Mouse (Mus musculus) liver, embryonic 11.5 days (tissue): ENCODE data around the gene Gm49388. TPM values are rescaled to one million over a fixed set of nuclear protein-coding genes. Genes with fewer than 3 reads are reported as not detected.
"Not testable (repeated sequence)": the region's sequence is repeated elsewhere in the genome, so short reads cannot be mapped to it uniquely, and the experiment has no call there.

Experiments
- ATAC-seq: fragments of 200-750 bp; cut with Nextera tagmentation; replicated peaks from 2 replicates; pipeline ENCODE4 v1.8.0; 2017; ENCODE audit warnings: moderate number of reproducible peaks, mild to moderate bottlenecking, moderate TSS enrichment, moderate library complexity; ENCODE audit not compliant: low FRiP score
- DNase-seq: peaks from one replicate; pipeline ENCODE4 v3.0.0-alpha.2; 2017; ENCODE audit warnings: low spot score
- H3K27ac ChIP-seq: fragments of 300-500 bp; sonication (generic); 2 replicates; pipeline ENCODE4 v1.5.1; 2014; ENCODE audit warnings: mild to moderate bottlenecking, low read depth, low read length, control low read depth
- H3K27me3 ChIP-seq: fragments of 300-500 bp; sonication (generic); replicated peaks from 2 replicates; pipeline ENCODE4 v1.6.1; 2014; ENCODE audit warnings: low read length, mixed read lengths; ENCODE audit not compliant: control insufficient read depth, insufficient read depth
- H3K36me3 ChIP-seq: fragments of 300-500 bp; sonication (generic); 2 replicates; pipeline ENCODE4 v1.6.1; 2014; ENCODE audit warnings: mild to moderate bottlenecking, low read length, moderate library complexity, mixed read lengths; ENCODE audit not compliant: control insufficient read depth, insufficient read depth
- H3K4me1 ChIP-seq: fragments of 300-500 bp; sonication (generic); replicated peaks from 2 replicates; pipeline ENCODE4 v1.6.1; 2014; ENCODE audit warnings: low read length, mixed read lengths; ENCODE audit not compliant: control insufficient read depth, insufficient read depth
- H3K4me2 ChIP-seq: fragments of 300-500 bp; sonication (generic); 2 replicates; pipeline ENCODE4 v1.6.1; 2014; ENCODE audit warnings: mild to moderate bottlenecking, control low read depth, moderate library complexity
- H3K4me3 ChIP-seq: fragments of 300-500 bp; sonication (generic); 2 replicates; pipeline ENCODE4 v1.5.1; 2014; ENCODE audit warnings: low read depth, low read length, control low read depth
- H3K9ac ChIP-seq: fragments of 300-500 bp; sonication (generic); 2 replicates; pipeline ENCODE4 v1.6.1; 2014; ENCODE audit warnings: low read depth, low read length, control low read depth
- H3K9me3 ChIP-seq: fragments of 300-500 bp; sonication (generic); 2 replicates; pipeline ENCODE4 v1.6.1; 2016; ENCODE audit warnings: low read length, inconsistent platforms, mixed read lengths; ENCODE audit not compliant: control insufficient read depth
- WGBS: fragments of 180-500 bp; shearing (Covaris S2); extraction: QIAGEN DNeasy Blood & Tissue Kit; methylation state at CpG from one replicate; pipeline ENCODE4 v1.1.7; 2014; 5-methylcytosine and 5-hydroxymethylcytosine counted together
- polyA plus RNA-seq: library from polyadenylated mRNA; unstranded; fragments of >200 nt; fragmentation: Nextera tagmentation; extraction: Ambion mirVana; gene quantifications from 2 replicates; pipeline ENCODE4 v1.2.1, GENCODE M21; 2014

Gm49388 gene
- polyA plus RNA-seq, 1 experiment from 2014 or later = not detected

DNA sequence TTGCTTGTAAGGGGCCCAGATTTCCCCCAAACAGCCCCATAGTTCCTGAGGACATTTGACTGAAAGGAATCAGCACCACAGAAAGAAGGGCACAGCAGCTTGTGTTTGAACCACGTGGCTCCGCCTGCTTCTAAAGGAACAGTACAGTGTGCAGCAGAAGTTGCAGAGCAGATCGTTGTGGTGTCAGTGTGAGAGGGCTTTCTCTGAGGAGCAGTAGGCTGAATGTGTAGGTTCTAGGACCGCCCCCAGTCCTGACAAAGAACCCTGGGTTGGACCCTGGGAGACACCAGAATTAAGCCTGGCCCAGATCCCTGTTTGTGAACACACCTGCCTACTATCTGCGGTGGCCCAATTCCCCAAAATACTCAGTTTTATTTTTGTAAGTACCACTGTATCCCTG, 14.1 kb upstream of the Gm49388 start:
- Histone ChIP-seq H3K4me3 (peak overlapping the region; percentile 79; the same call in 1 of the 2 replicates), H3K36me3 (peaks cover 5% of the 10 kb centered on the region; the same call in 1 of the 2 replicates), H3K27me3 (no peaks in the 10 kb centered on the region), H3K9ac (peak overlapping the region; percentile 93; the same call in 1 of the 2 replicates), H3K4me2 (peak overlapping the region; percentile 94), H3K4me1 (peaks cover 43% of the 10 kb centered on the region), H3K27ac (no peak overlapping the region), H3K9me3 (no peaks in the 10 kb centered on the region)
- WGBS = 64% methylated on average over 5 of the region's 5 CpGs
- DNase-seq = no peak
- no peak for ATAC-seq

DNA sequence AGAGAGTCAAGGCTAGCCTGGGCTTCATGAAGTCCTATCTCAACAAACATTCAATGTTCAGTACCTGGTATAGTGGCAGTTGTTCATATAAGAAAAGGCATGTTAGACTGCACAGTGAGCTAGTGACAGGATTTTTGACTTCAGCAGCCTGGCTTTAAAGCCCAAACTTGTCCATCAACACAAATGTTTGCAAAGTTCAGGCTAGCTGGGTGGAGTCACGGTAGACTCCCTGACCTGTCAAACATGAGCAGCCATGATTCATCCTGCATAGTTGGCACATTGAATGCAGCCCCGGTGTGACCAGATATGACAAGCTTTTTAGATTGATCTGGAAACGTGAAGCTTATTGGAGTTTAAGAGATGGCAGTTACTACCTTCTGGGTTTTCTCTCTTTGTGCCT, 13.3 kb upstream of the Gm49388 start:
- DNase-seq (no peak), ATAC-seq (no peak)
- Histone ChIP-seq H3K9me3 (no peaks in the 10 kb centered on the region), H3K27me3 (no peaks in the 10 kb centered on the region), H3K36me3 (peaks cover 5% of the 10 kb centered on the region; the same call in 1 of the 2 replicates), H3K4me1 (peaks cover 40% of the 10 kb centered on the region), H3K4me2 (no peak overlapping the region), H3K27ac (no peak overlapping the region), H3K9ac (no peak overlapping the region), H3K4me3 (no peak overlapping the region)
- WGBS = 68% methylated on average over 3 of the region's 3 CpGs

DNA sequence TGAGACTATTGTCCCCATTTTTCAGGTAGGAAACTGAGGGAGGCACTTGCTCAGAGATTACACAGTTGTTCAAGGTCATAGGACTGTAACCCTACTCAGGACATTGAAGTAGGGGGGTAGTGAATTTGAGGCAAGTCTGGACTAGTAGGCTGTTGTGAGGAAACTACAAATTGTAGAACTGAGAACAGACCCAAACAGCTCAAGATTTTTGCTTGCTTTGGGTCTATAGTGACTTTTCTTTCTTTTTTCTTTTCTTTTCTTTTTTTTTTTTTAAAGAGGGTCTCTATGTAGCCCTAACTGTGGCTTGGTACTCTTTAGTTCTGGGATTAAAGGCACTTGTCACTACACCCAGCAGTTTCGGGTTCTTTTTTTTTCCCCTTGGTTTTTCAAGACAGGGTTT, 12.9 kb upstream of the Gm49388 start:
- no peaks in the 10 kb centered on the region for H3K27me3 ChIP-seq
- H3K4me3 ChIP-seq = no peak overlapping the region
- 88% methylated on average over 1 of the region's 1 CpGs for WGBS
- H3K27ac ChIP-seq = no peak overlapping the region
- H3K4me2 ChIP-seq = no peak overlapping the region
- no peaks in the 10 kb centered on the region for H3K9me3 ChIP-seq
- peaks cover 39% of the 10 kb centered on the region for H3K4me1 ChIP-seq
- no peak for DNase-seq
- ATAC-seq = no peak
- peaks cover 5% of the 10 kb centered on the region; the same call in 1 of the 2 replicates for H3K36me3 ChIP-seq
- H3K9ac ChIP-seq = no peak overlapping the region

DNA sequence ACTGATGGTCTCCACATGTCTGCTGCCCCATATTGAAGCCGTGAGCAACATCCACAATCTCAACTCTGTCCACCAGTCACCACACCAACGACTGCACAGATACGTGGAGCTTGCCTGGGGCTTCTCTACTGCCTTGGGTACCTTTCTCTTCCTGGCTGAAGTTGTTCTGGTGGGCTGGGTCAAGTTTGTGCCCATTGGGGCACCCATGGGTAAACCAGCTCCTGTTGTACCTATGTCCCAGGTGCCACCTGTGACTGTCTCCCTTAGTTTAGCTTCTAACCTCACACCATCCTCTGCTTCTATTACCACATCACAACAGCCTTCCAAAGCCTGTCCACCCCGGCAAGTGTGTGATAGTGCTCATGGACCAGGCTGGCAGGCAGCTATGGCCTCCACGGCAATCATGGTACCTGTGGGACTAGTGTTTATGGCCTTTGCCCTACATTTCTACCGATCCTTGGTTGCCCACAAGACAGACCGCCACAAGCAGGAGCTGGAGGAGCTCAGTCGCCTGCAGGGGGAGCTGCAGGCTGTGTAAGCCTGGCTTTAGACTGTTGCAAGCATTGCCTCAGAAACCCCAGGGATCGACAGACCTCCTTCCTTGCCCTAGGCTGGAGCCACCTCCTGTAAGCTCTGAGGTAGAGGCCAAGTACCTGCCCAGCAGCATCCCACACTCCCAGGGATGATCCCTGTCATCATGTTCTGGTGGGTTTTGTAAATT, 11.6 kb upstream of the Gm49388 start:
- Histone ChIP-seq H3K27ac (no peak overlapping the region), H3K4me2 (no peak overlapping the region), H3K4me1 (peaks cover 34% of the 10 kb centered on the region), H3K27me3 (no peaks in the 10 kb centered on the region), H3K36me3 (no peaks in the 10 kb centered on the region), H3K9ac (0 out of 2 replicates have a peak overlapping the region, but pooled peaks have one; percentile 11), H3K9me3 (no peaks in the 10 kb centered on the region), H3K4me3 (no peak overlapping the region)
- ATAC-seq (no peak; the same call in 1 of the 2 replicates), DNase-seq (peak; percentile 58)
- WGBS = 43% methylated on average over 9 of the region's 9 CpGs

DNA sequence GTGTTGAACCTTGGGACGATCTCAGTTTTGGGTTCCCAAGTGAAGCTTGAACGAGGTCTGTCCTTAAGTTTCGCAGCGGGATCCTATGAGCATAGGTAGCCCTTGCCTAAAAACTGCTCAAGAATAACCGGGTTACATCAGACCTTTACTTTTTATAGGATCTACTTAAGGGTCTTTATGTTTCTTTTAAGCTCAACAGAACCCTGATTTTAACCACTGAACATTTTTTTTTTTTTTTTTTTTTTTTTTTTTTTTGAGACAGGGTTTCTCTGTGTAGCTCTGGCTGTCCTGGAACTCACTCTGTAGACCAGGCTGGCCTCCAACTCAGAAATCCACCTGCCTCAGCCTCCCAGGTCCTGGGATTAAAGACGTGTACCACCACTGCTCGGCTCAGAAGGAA, 9.6 kb upstream of the Gm49388 start:
- not testable (repeated sequence) for H3K9me3 ChIP-seq, H3K36me3 ChIP-seq

DNA sequence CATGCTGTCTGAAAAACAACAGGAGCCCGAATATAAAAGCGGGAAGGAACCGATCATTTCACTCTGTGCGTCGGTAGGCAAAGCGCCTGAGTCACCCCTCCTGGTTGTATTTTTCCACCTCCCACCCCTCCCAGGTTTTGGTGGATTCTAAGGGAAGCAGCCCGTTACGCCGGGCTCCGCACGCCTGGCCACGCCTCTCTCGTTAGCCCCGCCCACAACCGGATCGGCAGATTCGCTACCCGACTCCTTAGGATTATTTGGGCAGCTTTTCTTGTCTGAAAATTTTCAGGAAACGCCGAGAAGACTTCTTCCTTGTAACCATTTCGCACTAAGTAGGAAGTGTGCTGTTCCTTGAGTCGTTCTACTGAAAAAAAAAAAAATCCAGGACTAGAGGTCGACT, 9.0 kb upstream of the Gm49388 start, which contains the start of gene Setd1a:
Gene Setd1a, plus strand, starts transcription at position 245 of the 400 bp plus-strand sequence.
- peaks cover 21% of the 10 kb centered on the region for H3K4me1 ChIP-seq
- H3K27ac ChIP-seq = peak within 1 kb of the TSS; percentile 98
- WGBS = 0% methylated on average over 23 of the region's 23 CpGs
- H3K9me3 ChIP-seq = no peaks in the 10 kb centered on the region
- ATAC-seq (peak; percentile 56; the same call in 1 of the 2 replicates), DNase-seq (peak; percentile 81)
- peak within 1 kb of the TSS; percentile 96 for H3K9ac ChIP-seq
- no peaks in the 10 kb centered on the region for H3K27me3 ChIP-seq
- H3K4me3 ChIP-seq = peak within 1 kb of the TSS; percentile 98
- peak within 1 kb of the TSS; percentile 94 for H3K4me2 ChIP-seq
- H3K36me3 ChIP-seq = peaks cover 14% of the 10 kb centered on the region

More for the DNA sequence above, 9.6 kb upstream of the Gm49388 start:
- Histone ChIP-seq H3K27ac (peak overlapping the region; percentile 98), H3K9ac (peak overlapping the region; percentile 96), H3K4me1 (peaks cover 27% of the 10 kb centered on the region), H3K4me2 (peak overlapping the region; percentile 94), H3K4me3 (peak overlapping the region; percentile 98)
- not testable (repeated sequence) for ATAC-seq, H3K27me3 ChIP-seq, DNase-seq
- WGBS = 74% methylated on average over 7 of the region's 7 CpGs

DNA sequence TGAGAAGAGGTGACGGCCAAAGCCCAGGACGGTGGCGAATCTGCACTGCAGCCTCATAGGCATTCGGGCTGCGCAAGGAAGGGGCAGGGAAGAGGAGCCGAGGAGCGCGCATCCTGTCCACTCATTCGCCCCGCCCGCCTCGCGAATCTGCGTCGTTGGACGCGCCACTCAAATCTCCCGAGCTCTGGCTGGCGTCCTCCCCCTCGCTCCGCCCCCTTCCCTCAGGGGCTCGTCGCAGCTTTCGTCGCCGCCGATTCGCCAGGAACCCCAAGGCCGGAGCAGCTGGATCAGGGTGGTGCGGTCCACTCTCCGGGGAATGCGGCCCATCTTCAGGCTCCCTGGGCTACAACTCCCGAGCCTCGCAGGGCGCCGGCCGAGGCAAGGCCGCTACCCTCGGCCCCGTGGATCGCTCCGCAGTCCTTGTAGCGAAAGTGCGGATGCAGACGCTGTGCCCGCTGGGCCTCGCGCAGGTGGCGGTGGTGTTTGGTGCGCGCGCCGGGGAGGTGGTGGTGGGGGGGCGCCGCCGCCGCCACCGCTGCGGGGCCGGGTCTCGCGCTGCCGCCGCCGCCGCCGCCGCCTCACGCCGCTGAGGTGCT, 8.4 kb upstream of the Gm49388 start:
- H3K27me3 ChIP-seq = no peaks in the 10 kb centered on the region
- peak overlapping the region; percentile 98 for H3K27ac ChIP-seq
- ATAC-seq (peak; percentile 88), DNase-seq (peak; percentile 95)
- peak overlapping the region; percentile 96 for H3K9ac ChIP-seq
- peaks cover 20% of the 10 kb centered on the region for H3K4me1 ChIP-seq
- no peaks in the 10 kb centered on the region for H3K9me3 ChIP-seq
- H3K4me3 ChIP-seq = peak overlapping the region; percentile 98
- peak overlapping the region; percentile 94 for H3K4me2 ChIP-seq
- peaks cover 20% of the 10 kb centered on the region for H3K36me3 ChIP-seq
- WGBS = under 1% methylated on average over 65 of the region's 70 CpGs

DNA sequence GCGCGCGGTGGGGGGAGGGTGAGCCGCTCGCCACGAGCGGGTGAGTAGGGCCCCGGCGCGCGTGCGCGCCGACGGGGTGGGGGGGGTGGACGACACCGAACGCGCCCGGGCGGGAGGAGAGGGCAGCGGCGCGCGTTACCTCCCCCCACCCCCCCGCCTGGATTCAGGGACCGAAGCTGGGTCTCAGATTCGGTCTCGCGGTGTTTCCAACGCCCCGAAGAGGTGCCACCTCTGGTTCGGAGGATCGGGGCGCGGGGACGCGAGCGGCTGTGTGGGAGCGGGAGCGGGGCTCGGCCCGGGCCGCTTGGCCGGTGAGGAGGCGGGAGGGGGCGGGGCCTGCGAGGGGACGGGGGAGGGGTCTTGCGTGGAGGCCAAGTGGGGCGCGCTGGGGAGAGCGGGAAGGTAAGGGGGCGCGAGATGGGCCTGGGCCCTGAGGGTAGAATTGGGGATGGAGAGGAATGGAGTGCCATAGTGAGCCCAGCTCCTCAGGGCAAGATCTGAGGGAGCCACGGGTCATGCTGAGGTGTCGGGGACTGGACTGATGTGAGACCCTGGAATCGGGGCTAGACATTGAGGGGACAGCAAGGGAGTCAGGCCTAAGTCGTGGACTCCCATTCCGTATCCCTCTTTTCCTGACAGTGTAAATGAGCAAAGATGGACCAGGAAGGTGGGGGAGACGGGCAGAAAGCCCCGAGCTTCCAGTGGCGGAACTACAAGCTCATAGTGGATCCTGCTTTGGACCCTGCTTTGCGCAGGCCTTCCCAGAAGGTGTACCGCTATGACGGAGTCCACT, 7.7 kb upstream of the Gm49388 start:
- WGBS = 2% methylated on average over 65 of the region's 66 CpGs
- Histone ChIP-seq H3K9me3 (no peaks in the 10 kb centered on the region), H3K27ac (peak overlapping the region; percentile 98), H3K4me2 (peak overlapping the region; percentile 94), H3K9ac (peak overlapping the region; percentile 96), H3K36me3 (peaks cover 24% of the 10 kb centered on the region), H3K27me3 (no peaks in the 10 kb centered on the region), H3K4me3 (peak overlapping the region; percentile 98), H3K4me1 (peaks cover 20% of the 10 kb centered on the region)
- peak; percentile 44 for ATAC-seq
- peak; percentile 76 for DNase-seq
